Mouse (Mus musculus): ENCODE results near the gene Cul1.

GRCm38 (mm10) chr6:47560846-47561245 is 107.6 kb downstream of the Cul1 start:
- TF ChIP-seq CTCF (IDR thresholded peaks at IDR 0.05; ENCODE audit: borderline replicate concordance, insufficient read depth, low read depth, low read length) (no peak), POLR2A (IDR thresholded peaks at IDR 0.05; ENCODE audit: borderline replicate concordance, insufficient read depth, low read length) (no peak)
